Mouse (Mus musculus) lung, postnatal 0 days (tissue): ENCODE results near the gene Kcnd3. TPM values are rescaled to one million over a fixed set of nuclear protein-coding genes. Genes with fewer than 3 reads are reported as not detected.

Source experiments
- ATAC-seq: fragments of 200-750 bp; cut with Nextera tagmentation; 2 replicates; pipeline ENCODE4 v1.8.0; 2017; ENCODE audit warnings: moderate library complexity
- DNase-seq: peaks from one replicate; pipeline ENCODE4 v3.0.0-alpha.2; 2016; ENCODE audit warnings: low spot score
- H3K27ac ChIP-seq: fragments of 300-500 bp; sonication (generic); 2 replicates; pipeline ENCODE4 v1.5.1; 2014; ENCODE audit warnings: antibody characterized with exemption, mild to moderate bottlenecking, low read length, mixed read lengths
- H3K27me3 ChIP-seq: fragments of 300-500 bp; sonication (generic); replicated peaks from 2 replicates; pipeline ENCODE4 v1.6.1; 2014; ENCODE audit warnings: low read length, mixed read lengths; ENCODE audit not compliant: insufficient read depth
- H3K36me3 ChIP-seq: fragments of 300-500 bp; sonication (generic); 2 replicates; pipeline ENCODE4 v1.6.1; 2014; ENCODE audit warnings: low read length, mixed read lengths; ENCODE audit not compliant: insufficient read depth
- H3K4me1 ChIP-seq: fragments of 300-500 bp; sonication (generic); 2 replicates; pipeline ENCODE4 v1.6.1; 2014; ENCODE audit warnings: antibody characterized with exemption, low read depth, low read length, mixed read lengths; ENCODE audit not compliant: insufficient read depth
- H3K4me2 ChIP-seq: fragments of 300-500 bp; sonication (generic); replicated peaks from 2 replicates; pipeline ENCODE4 v1.6.1; 2014; ENCODE audit warnings: low read depth, mild to moderate bottlenecking, low read length, moderate library complexity, mixed read lengths
- H3K4me3 ChIP-seq: fragments of 300-500 bp; sonication (generic); 2 replicates; pipeline ENCODE4 v1.5.1; 2014; ENCODE audit warnings: low read depth, low read length
- H3K9ac ChIP-seq: fragments of 300-500 bp; sonication (generic); replicated peaks from 2 replicates; pipeline ENCODE4 v1.6.1; 2014; ENCODE audit warnings: low read depth, mild to moderate bottlenecking
- H3K9me3 ChIP-seq: fragments of 300-500 bp; sonication (generic); 2 replicates; pipeline ENCODE4 v1.6.1; 2016; ENCODE audit warnings: low read length, mixed read lengths
- CTCF ChIP-seq: IDR thresholded peaks from 2 replicates; pipeline ENCODE4 v1.5.1; 2016; ENCODE audit warnings: antibody characterized with exemption, mild to moderate bottlenecking
- EP300 ChIP-seq: IDR thresholded peaks from 2 replicates; pipeline ENCODE4 v1.6.1; 2016; ENCODE audit warnings: antibody characterized with exemption, mild to moderate bottlenecking, control low read depth
- WGBS: fragments of 180-500 bp; shearing (Covaris S2); extraction: QIAGEN DNeasy Blood & Tissue Kit; methylation state at CpG from one replicate; pipeline ENCODE4 v1.1.7; 2014; 5-methylcytosine and 5-hydroxymethylcytosine counted together
- polyA plus RNA-seq: library from polyadenylated mRNA; unstranded; fragments of >200 nt; fragmentation: Nextera tagmentation; extraction: Ambion mirVana; gene quantifications from 2 replicates; pipeline ENCODE4 v1.2.1, GENCODE M21; 2015

The Kcnd3 gene
- polyA plus RNA-seq, 1 experiment from 2014 or later: 0.13 TPM

GRCm38 (mm10) chr3:105675932-105676331 lies 223.8 kb downstream of the Kcnd3 start:
- Histone ChIP-seq H3K36me3 (peaks cover 17% of the 10 kb centered on the region), H3K9ac (no peak overlapping the region), H3K4me3 (no peak overlapping the region), H3K4me2 (no peak overlapping the region), H3K4me1 (no peaks in the 10 kb centered on the region), H3K27ac (no peak overlapping the region), H3K9me3 (no peaks in the 10 kb centered on the region), H3K27me3 (no peaks in the 10 kb centered on the region)
- DNase-seq (peak; percentile 22), ATAC-seq (no peak)
- 52% methylated on average over 2 of the region's 2 CpGs for WGBS
- no peak for TF ChIP-seq EP300
- TF ChIP-seq CTCF: no peak

DNA sequence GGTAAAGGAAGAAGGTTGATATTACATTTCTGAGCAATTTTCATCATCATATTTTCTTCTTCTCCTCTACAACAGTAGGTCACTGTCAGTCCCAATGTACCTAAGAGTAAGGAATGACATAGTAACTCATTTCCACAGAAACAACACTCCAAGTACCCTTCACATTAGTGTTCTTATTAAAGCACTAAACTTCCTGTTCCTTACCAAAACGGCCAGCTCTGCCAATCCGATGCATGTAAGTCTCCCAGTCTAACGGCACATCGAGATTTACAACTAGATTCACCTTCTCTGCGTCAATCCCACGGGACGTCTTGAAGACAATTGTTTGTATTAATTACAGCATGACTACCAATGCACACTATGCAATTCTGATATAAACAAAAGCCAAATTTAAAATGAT lies 228.2 kb downstream of the Kcnd3 start:
- H3K4me3 ChIP-seq: no peak overlapping the region
- no peak for ATAC-seq
- TF ChIP-seq EP300 (no peak), CTCF (no peak)
- WGBS: 89% methylated on average over 7 of the region's 7 CpGs
- no peaks in the 10 kb centered on the region for H3K9me3 ChIP-seq
- H3K4me2 ChIP-seq: no peak overlapping the region
- H3K27me3 ChIP-seq: no peaks in the 10 kb centered on the region
- DNase-seq: no peak
- peaks cover 30% of the 10 kb centered on the region for H3K36me3 ChIP-seq
- no peak overlapping the region for H3K27ac ChIP-seq
- no peak overlapping the region for H3K9ac ChIP-seq
- no peaks in the 10 kb centered on the region for H3K4me1 ChIP-seq

GRCm38 (mm10) chr3:105686394-105687323 lies 234.5 kb downstream of the Kcnd3 start:
- DNase-seq: peak; percentile 66
- ATAC-seq: no peak
- TF ChIP-seq EP300 (no peak), CTCF (no peak)

DNA sequence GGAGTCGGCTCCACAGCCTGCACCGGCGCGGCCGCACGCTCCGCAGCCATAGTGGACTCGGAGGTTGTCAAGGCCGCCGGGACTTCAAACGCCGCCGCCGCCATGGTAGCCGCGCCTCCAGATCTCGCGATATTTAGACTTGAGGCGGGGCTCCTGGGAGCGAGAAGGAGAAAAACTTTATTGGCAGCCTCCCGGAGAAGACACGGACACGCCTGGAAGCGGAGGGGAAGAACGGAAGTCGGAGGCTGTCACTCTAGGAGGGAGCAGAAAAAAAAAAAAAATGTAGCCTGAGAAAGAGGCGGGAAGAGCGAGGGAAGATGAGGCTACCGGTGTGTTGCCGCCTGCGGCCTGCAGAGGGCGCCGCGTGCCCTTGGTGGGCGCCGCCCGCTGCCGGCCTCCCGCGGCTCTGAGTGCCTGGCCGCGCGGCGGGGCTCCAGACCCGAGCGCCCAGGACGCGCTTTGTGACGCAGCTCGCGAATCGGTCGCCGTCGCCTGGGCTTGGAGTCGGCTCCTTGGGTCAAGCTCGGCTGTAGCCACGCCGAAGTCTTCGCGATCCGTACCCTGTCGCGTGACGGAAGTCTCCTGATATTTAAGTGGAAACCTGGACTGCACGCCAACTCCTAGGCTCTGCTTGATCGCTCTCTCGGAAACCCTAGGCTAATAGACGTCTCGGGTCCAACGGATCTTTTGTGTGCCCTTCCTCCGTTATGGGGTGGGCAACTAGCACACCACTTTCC lies 235.4 kb downstream of the Kcnd3 start, which contains the start of gene Ddx20:
Gene Ddx20 (minus strand): TSS at position 251 of the 737 bp plus-strand sequence.
- peak; percentile 96 for ATAC-seq
- Histone ChIP-seq H3K9me3 (no peaks in the 10 kb centered on the region), H3K27me3 (no peaks in the 10 kb centered on the region), H3K4me3 (peak within 1 kb of the TSS; percentile 92), H3K4me2 (peak within 1 kb of the TSS; percentile 78), H3K27ac (peak within 1 kb of the TSS; percentile 79), H3K9ac (peak within 1 kb of the TSS; percentile 89), H3K36me3 (peaks cover 12% of the 10 kb centered on the region; the same call in 1 of the 2 replicates), H3K4me1 (no peaks in the 10 kb centered on the region)
- peak; percentile 100 for DNase-seq
- TF ChIP-seq CTCF: peak; percentile 83
- peak; percentile 99 for TF ChIP-seq EP300
- under 1% methylated on average over 71 of the region's 72 CpGs for WGBS

More at GRCm38 (mm10) chr3:105686394-105687323, 234.5 kb downstream of the Kcnd3 start:
- H3K36me3 ChIP-seq: peaks cover 12% of the 10 kb centered on the region; the same call in 1 of the 2 replicates
- no peaks in the 10 kb centered on the region for H3K4me1 ChIP-seq
- H3K27me3 ChIP-seq: no peaks in the 10 kb centered on the region
- H3K27ac ChIP-seq: peak overlapping the region; percentile 79
- 8% methylated on average over 60 of the region's 60 CpGs for WGBS
- H3K9me3 ChIP-seq: no peaks in the 10 kb centered on the region
- peak overlapping the region; percentile 92 for H3K4me3 ChIP-seq
- peak overlapping the region; percentile 89 for H3K9ac ChIP-seq
- H3K4me2 ChIP-seq: peak overlapping the region; percentile 78

- Histone ChIP-seq H3K27ac (no peak overlapping the region), H3K9me3 (no peaks in the 10 kb centered on the region), H3K4me1 (no peaks in the 10 kb centered on the region), H3K36me3 (peaks cover 1% of the 10 kb centered on the region; the same call in 1 of the 2 replicates), H3K9ac (no peak overlapping the region), H3K4me3 (no peak overlapping the region), H3K4me2 (no peak overlapping the region), H3K27me3 (no peaks in the 10 kb centered on the region)
- 80% methylated on average over 2 of the region's 2 CpGs for whole genome bisulfite sequencing
- ATAC-seq (no peak), DNase-seq (no peak)
- TF ChIP-seq CTCF (no peak), EP300 (no peak)
Measured at GRCm38 (mm10) chr3:105688536-105688935, 236.4 kb downstream of the Kcnd3 start.
